Mouse (Mus musculus) ES-Bruce4 (cell line): Measurements from ENCODE around the gene Akna. TPM values are rescaled to one million over a fixed set of nuclear protein-coding genes. Genes with fewer than 3 reads are reported as not detected.
A peak's percentile ranks its signal among the peaks of the same experiment; 100 is the strongest.

ENCODE experiments used
- H3K27ac ChIP-seq: 2 replicates; pipeline ENCODE4 v1.5.1; 2012; ENCODE audit warnings: low read length, inconsistent platforms; ENCODE audit not compliant: insufficient read depth
- H3K27me3 ChIP-seq: 2 replicates; pipeline ENCODE4 v1.6.1; 2012; ENCODE audit warnings: mild to moderate bottlenecking, low read length, inconsistent platforms; ENCODE audit not compliant: control insufficient read depth, poor library complexity, insufficient read depth, severe bottlenecking
- H3K36me3 ChIP-seq: 2 replicates; pipeline ENCODE4 v1.6.1; 2012; ENCODE audit warnings: inconsistent platforms, mild to moderate bottlenecking, low read length, moderate library complexity; ENCODE audit not compliant: control insufficient read depth, poor library complexity, insufficient read depth, severe bottlenecking
- H3K4me1 ChIP-seq: one replicate; pipeline ENCODE4 v1.8.1; 2011; ENCODE audit warnings: low read length; ENCODE audit not compliant: control insufficient read depth, insufficient read depth
- H3K4me3 ChIP-seq: 2 replicates; pipeline ENCODE4 v1.5.1; 2011; ENCODE audit warnings: low read depth, mild to moderate bottlenecking, low read length
- H3K9ac ChIP-seq: 2 replicates; pipeline ENCODE4 v1.6.1; 2012; ENCODE audit warnings: low read depth, mild to moderate bottlenecking, inconsistent platforms; ENCODE audit not compliant: poor library complexity, severe bottlenecking
- H3K9me3 ChIP-seq: replicated peaks from 2 replicates; pipeline ENCODE4 v1.6.1; 2012; ENCODE audit warnings: mild to moderate bottlenecking, low read length, inconsistent platforms; ENCODE audit not compliant: control insufficient read depth, poor library complexity, insufficient read depth, severe bottlenecking
- CTCF ChIP-seq: IDR thresholded peaks from one replicate; pipeline ENCODE4 v1.8.1; 2011; ENCODE audit warnings: low read depth, low read length
- EP300 ChIP-seq: IDR thresholded peaks from 2 replicates; pipeline ENCODE4 v1.6.1; 2011; ENCODE audit warnings: low read depth, low read length; ENCODE audit not compliant: insufficient read depth
- POLR2A ChIP-seq: IDR thresholded peaks from one replicate; pipeline ENCODE4 v1.8.1; 2011; ENCODE audit warnings: low read length; ENCODE audit not compliant: insufficient read depth
- polyA plus RNA-seq: library from polyadenylated mRNA; stranded (reverse); fragments of >200 nt; gene quantifications from 2 replicates; pipeline ENCODE4 v1.2.4, GENCODE M21; 2011; ENCODE audit warnings: low read depth; ENCODE audit not compliant: missing spikeins, insufficient read depth, insufficient read length

Gene Akna
- polyA plus RNA-seq, 1 experiment = 4.0 TPM

DNA sequence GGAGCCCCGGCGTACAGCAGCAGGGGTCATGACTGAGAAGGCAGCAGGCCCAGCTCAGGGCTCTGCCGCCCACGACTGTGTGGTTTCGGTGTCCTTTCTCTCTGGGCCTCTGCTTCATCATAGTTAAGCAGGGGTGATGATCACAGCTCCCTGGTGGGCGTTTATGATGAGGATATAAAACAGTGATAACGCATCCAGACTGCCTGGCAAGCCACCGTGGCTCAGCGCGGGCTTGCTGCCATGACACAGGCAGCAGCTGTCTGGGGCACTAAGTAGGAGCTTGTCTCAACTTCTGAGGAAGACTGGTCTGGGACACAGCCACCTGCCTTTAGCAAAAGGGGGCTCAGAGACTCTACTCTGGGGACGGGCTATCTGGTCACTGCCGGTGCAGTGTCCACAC, 19.7 kb downstream of the Akna start:
- Histone ChIP-seq H3K4me3 (no peak overlapping the region), H3K9me3 (no peaks in the 10 kb centered on the region), H3K36me3 (no peaks in the 10 kb centered on the region)

DNA sequence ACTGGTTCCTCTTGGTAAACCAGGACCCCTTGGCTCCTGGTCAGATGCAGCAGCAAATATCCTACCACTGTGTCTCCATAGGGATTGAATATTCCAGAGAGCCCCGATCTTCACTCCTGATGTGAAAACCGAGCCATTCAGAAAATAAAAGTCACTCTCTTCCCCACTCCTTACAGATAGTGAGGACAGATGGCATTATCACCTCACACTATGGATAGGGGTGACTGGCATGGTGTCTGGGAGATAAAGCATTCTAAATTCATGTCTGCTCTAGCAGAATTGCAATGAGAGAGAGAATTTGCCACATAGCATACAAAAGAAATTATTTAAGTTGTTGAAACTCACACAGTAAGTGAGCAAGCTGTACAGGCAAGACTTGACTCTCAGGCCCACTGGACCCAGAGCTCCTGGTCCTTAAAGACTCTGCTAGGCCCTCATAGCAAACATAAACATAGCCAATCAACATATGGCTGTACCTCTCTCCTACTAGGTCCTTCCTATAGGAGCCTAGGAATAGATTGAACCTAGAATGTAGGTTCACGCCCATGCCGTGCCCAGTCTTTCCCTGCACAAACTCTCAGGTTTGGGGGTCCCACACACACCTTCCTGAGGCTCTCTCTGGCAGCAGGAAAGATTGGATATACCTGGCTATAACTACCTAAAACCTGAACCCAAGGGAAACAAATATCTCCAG, 20.3 kb downstream of the Akna start:
- Histone ChIP-seq H3K27me3 (no peaks in the 10 kb centered on the region), H3K36me3 (no peaks in the 10 kb centered on the region), H3K9me3 (no peaks in the 10 kb centered on the region), H3K27ac (no peak overlapping the region), H3K4me1 (no peaks in the 10 kb centered on the region), H3K4me3 (no peak overlapping the region), H3K9ac (no peak overlapping the region)
- no peak for TF ChIP-seq POLR2A
- TF ChIP-seq EP300 = no peak
- TF ChIP-seq CTCF = no peak

More for the DNA sequence above, 19.7 kb downstream of the Akna start:
- Histone ChIP-seq H3K27ac (no peak overlapping the region), H3K27me3 (no peaks in the 10 kb centered on the region), H3K9ac (no peak overlapping the region), H3K4me1 (no peaks in the 10 kb centered on the region)
- no peak for TF ChIP-seq EP300
- no peak for TF ChIP-seq CTCF
- TF ChIP-seq POLR2A = no peak

DNA sequence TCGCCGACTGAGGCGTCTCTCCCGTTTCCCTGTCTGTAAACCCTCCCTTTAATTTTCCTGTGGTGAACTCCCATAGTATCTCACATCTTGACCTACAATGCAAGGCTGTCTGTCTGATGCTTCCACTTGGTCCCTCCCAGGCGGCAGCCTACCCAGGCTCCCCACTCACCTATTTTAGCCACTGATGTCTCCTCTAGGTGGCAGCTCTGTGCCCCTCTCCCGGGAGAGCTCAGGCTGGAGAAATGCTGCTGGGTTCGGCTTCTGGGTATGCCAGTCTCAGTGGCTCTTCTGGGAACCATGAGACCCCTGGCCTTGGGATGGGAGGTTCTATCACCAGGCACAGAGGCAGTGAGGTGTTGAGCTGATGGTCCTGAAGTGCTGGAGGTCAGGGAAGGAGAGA, 25.7 kb downstream of the Akna start:
- H3K4me1 ChIP-seq = no peaks in the 10 kb centered on the region
- H3K4me3 ChIP-seq = no peak overlapping the region
- no peak overlapping the region for H3K9ac ChIP-seq
- H3K27me3 ChIP-seq = no peaks in the 10 kb centered on the region
- no peaks in the 10 kb centered on the region for H3K36me3 ChIP-seq
- H3K27ac ChIP-seq = no peak overlapping the region
- no peaks in the 10 kb centered on the region for H3K9me3 ChIP-seq
- TF ChIP-seq EP300 = no peak
- peak; percentile 41 for TF ChIP-seq CTCF

- no peaks in the 10 kb centered on the region for H3K9me3 ChIP-seq
- no peaks in the 10 kb centered on the region for H3K36me3 ChIP-seq
- H3K4me3 ChIP-seq = no peak overlapping the region
- no peak overlapping the region for H3K9ac ChIP-seq
- H3K27me3 ChIP-seq = no peaks in the 10 kb centered on the region
- H3K4me1 ChIP-seq = no peaks in the 10 kb centered on the region
- H3K27ac ChIP-seq = no peak overlapping the region
- TF ChIP-seq EP300 = no peak
- TF ChIP-seq CTCF = no peak
- TF ChIP-seq POLR2A = no peak
Observed at GRCm38 (mm10) chr4:63375367-63375766, 27.8 kb downstream of the Akna start.

DNA sequence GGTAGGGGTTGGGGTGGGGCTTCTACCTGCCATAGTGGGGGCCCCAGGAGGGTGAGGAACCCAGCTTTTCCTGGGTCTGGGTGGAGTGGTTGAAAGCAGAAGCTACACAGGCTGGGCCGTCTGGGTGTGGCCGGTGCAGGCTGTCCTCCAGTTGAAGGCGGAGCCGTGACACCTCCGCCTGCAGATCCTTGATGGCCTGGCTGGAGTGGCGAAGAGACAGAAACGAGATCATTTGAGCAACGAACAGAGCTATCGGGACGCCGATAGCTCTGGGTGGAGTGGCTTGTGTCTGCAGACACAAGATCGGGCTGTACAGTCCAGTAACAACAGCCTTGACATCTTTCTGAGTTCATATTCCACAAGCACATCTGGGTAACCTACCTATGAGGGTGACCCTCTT, 28.8 kb downstream of the Akna start:
- no peak overlapping the region for H3K9ac ChIP-seq
- TF ChIP-seq CTCF (no peak), POLR2A (no peak), EP300 (no peak)
- H3K27ac ChIP-seq = no peak overlapping the region
- no peak overlapping the region for H3K4me3 ChIP-seq
- H3K4me1 ChIP-seq = no peaks in the 10 kb centered on the region
- no peaks in the 10 kb centered on the region for H3K9me3 ChIP-seq
- H3K27me3 ChIP-seq = no peaks in the 10 kb centered on the region
- no peaks in the 10 kb centered on the region for H3K36me3 ChIP-seq

- Histone ChIP-seq H3K9me3 (no peaks in the 10 kb centered on the region), H3K36me3 (no peaks in the 10 kb centered on the region), H3K27ac (no peak overlapping the region), H3K9ac (no peak overlapping the region), H3K4me1 (no peaks in the 10 kb centered on the region), H3K4me3 (no peak overlapping the region), H3K27me3 (no peaks in the 10 kb centered on the region)
- TF ChIP-seq POLR2A (no peak), CTCF (no peak), EP300 (no peak)
Observed at GRCm38 (mm10) chr4:63373404-63373803, 29.8 kb downstream of the Akna start.
